Mouse (Mus musculus) heart, postnatal 0 days (tissue): ENCODE measurements around the gene Epha6. TPM values are rescaled to one million over a fixed set of nuclear protein-coding genes. Genes with fewer than 3 reads are reported as not detected.

ENCODE experiments used
- ATAC-seq: fragments of 200-750 bp; cut with Nextera tagmentation; 2 replicates; pipeline ENCODE4 v1.8.0; 2017; ENCODE audit warnings: low read depth, moderate number of reproducible peaks, moderate library complexity; ENCODE audit not compliant: insufficient read depth
- DNase-seq: peaks from one replicate; pipeline ENCODE4 v3.0.0-alpha.2; 2016; ENCODE audit warnings: low spot score
- H3K27ac ChIP-seq: fragments of 300-500 bp; sonication (generic); 2 replicates; pipeline ENCODE4 v1.5.1; 2014; ENCODE audit warnings: low read depth, mild to moderate bottlenecking
- H3K27me3 ChIP-seq: fragments of 300-500 bp; sonication (generic); 2 replicates; pipeline ENCODE4 v1.6.1; 2014; ENCODE audit warnings: low read length, mixed read lengths; ENCODE audit not compliant: control insufficient read depth, insufficient read depth
- H3K36me3 ChIP-seq: fragments of 300-500 bp; sonication (generic); replicated peaks from 2 replicates; pipeline ENCODE4 v1.6.1; 2014; ENCODE audit warnings: low read length, mixed read lengths; ENCODE audit not compliant: control insufficient read depth, insufficient read depth
- H3K4me1 ChIP-seq: fragments of 300-500 bp; sonication (generic); 2 replicates; pipeline ENCODE4 v1.6.1; 2014; ENCODE audit warnings: antibody characterized with exemption; ENCODE audit not compliant: control insufficient read depth, insufficient read depth
- H3K4me2 ChIP-seq: fragments of 300-500 bp; sonication (generic); 2 replicates; pipeline ENCODE4 v1.6.1; 2014; ENCODE audit warnings: low read depth, mild to moderate bottlenecking, low read length, moderate library complexity
- H3K4me3 ChIP-seq: fragments of 300-500 bp; sonication (generic); 2 replicates; pipeline ENCODE4 v1.5.1; 2014; ENCODE audit warnings: low read depth, low read length
- H3K9ac ChIP-seq: fragments of 300-500 bp; sonication (generic); replicated peaks from 2 replicates; pipeline ENCODE4 v1.6.1; 2014; ENCODE audit warnings: low read depth, low read length, mixed read lengths
- H3K9me3 ChIP-seq: fragments of 300-500 bp; sonication (generic); replicated peaks from 2 replicates; pipeline ENCODE4 v1.6.1; 2016; ENCODE audit warnings: low read length; ENCODE audit not compliant: control insufficient read depth
- CTCF ChIP-seq: IDR thresholded peaks from 2 replicates; pipeline ENCODE4 v1.5.1; 2016; ENCODE audit warnings: antibody characterized with exemption, control low read depth, low read depth
- EP300 ChIP-seq: IDR thresholded peaks from 2 replicates; pipeline ENCODE4 v1.6.1; 2016; ENCODE audit warnings: antibody characterized with exemption, low read depth
- WGBS: fragments of 180-500 bp; shearing (Covaris S2); extraction: QIAGEN DNeasy Blood & Tissue Kit; methylation state at CpG from one replicate; pipeline ENCODE4 v1.1.7; 2014; 5-methylcytosine and 5-hydroxymethylcytosine counted together
- polyA plus RNA-seq: library from polyadenylated mRNA; unstranded; fragments of >200 nt; fragmentation: Nextera tagmentation; extraction: Ambion mirVana; gene quantifications from 2 replicates; pipeline ENCODE4 v1.2.1, GENCODE M21; 2015
- total RNA-seq: library from RNA; depleted of rRNA; stranded (reverse); fragments of >200 nt; gene quantifications from 2 replicates; pipeline ENCODE4 v1.2.3, GENCODE M21; 2014; ENCODE audit warnings: low replicate concordance

Gene Epha6
- total and polyA plus RNA-seq, 2 experiments from 2014 or later, result not detected

- no peak for TF ChIP-seq CTCF
- Histone ChIP-seq H3K36me3 (no peaks in the 10 kb centered on the region), H3K27ac (no peak overlapping the region)
Measured at GRCm38 (mm10) chr16:60392961-60393360, 212.4 kb downstream of the Epha6 start.

GRCm38 (mm10) chr16:60375147-60375546 lies 230.2 kb downstream of the Epha6 start:
- Histone ChIP-seq H3K4me1 (no peaks in the 10 kb centered on the region), H3K36me3 (no peaks in the 10 kb centered on the region), H3K4me3 (no peak overlapping the region), H3K27me3 (no peaks in the 10 kb centered on the region), H3K27ac (no peak overlapping the region), H3K9ac (no peak overlapping the region), H3K4me2 (no peak overlapping the region), H3K9me3 (no peaks in the 10 kb centered on the region)
- no peak for ATAC-seq
- DNase-seq, result no peak
- TF ChIP-seq EP300 (no peak), CTCF (no peak)

More at GRCm38 (mm10) chr16:60392961-60393360, 212.4 kb downstream of the Epha6 start:
- H3K27me3 ChIP-seq, result no peaks in the 10 kb centered on the region
- no peak overlapping the region for H3K4me3 ChIP-seq
- DNase-seq (no peak), ATAC-seq (no peak)
- no peaks in the 10 kb centered on the region for H3K4me1 ChIP-seq
- H3K4me2 ChIP-seq, result no peak overlapping the region
- H3K9ac ChIP-seq, result no peak overlapping the region
- no peaks in the 10 kb centered on the region for H3K9me3 ChIP-seq

GRCm38 (mm10) chr16:60283963-60284362 lies 321.4 kb downstream of the Epha6 start:
- Histone ChIP-seq H3K36me3 (no peaks in the 10 kb centered on the region), H3K4me2 (no peak overlapping the region), H3K27me3 (no peaks in the 10 kb centered on the region), H3K4me1 (no peaks in the 10 kb centered on the region), H3K4me3 (no peak overlapping the region), H3K27ac (no peak overlapping the region), H3K9ac (no peak overlapping the region), H3K9me3 (no peaks in the 10 kb centered on the region)
- no peak for TF ChIP-seq EP300
- no peak for TF ChIP-seq CTCF
- ATAC-seq (no peak), DNase-seq (no peak)
- 38% methylated on average over 1 of the region's 1 CpGs for WGBS

GRCm38 (mm10) chr16:60274109-60274508 lies 331.2 kb downstream of the Epha6 start:
- ATAC-seq (no peak), DNase-seq (no peak)
- Histone ChIP-seq H3K4me1 (no peaks in the 10 kb centered on the region), H3K36me3 (no peaks in the 10 kb centered on the region), H3K9me3 (no peaks in the 10 kb centered on the region), H3K4me2 (no peak overlapping the region), H3K9ac (no peak overlapping the region), H3K27ac (no peak overlapping the region), H3K4me3 (no peak overlapping the region), H3K27me3 (no peaks in the 10 kb centered on the region)
- WGBS, result 13% methylated on average over 2 of the region's 2 CpGs
- TF ChIP-seq EP300, result no peak
- TF ChIP-seq CTCF, result no peak

- DNase-seq (no peak), ATAC-seq (no peak)
- Histone ChIP-seq H3K27ac (no peak overlapping the region), H3K36me3 (no peaks in the 10 kb centered on the region), H3K27me3 (no peaks in the 10 kb centered on the region), H3K4me2 (no peak overlapping the region), H3K9me3 (no peaks in the 10 kb centered on the region), H3K9ac (no peak overlapping the region), H3K4me1 (no peaks in the 10 kb centered on the region), H3K4me3 (no peak overlapping the region)
- WGBS, result 78% methylated on average over 9 of the region's 9 CpGs
- no peak for TF ChIP-seq EP300
- no peak for TF ChIP-seq CTCF
Measured at GRCm38 (mm10) chr16:60266367-60267351, 338.7 kb downstream of the Epha6 start.
